Mouse (Mus musculus) midbrain, embryonic 13.5 days (tissue): ENCODE measurements around the gene Srgap2. TPM values are rescaled to one million over a fixed set of nuclear protein-coding genes. Genes with fewer than 3 reads are reported as not detected.
"Not testable (repeated sequence)": the region's sequence is repeated elsewhere in the genome, so short reads cannot be mapped to it uniquely, and the experiment has no call there.

ENCODE experiments used
- ATAC-seq: fragments of 200-750 bp; cut with Nextera tagmentation; 2 replicates; pipeline ENCODE4 v1.8.0; 2017; ENCODE audit warnings: mild to moderate bottlenecking, moderate TSS enrichment, moderate library complexity
- H3K27ac ChIP-seq: fragments of 300-500 bp; sonication (generic); 2 replicates; pipeline ENCODE4 v1.5.1; 2015; ENCODE audit warnings: inconsistent platforms, mild to moderate bottlenecking, moderate library complexity
- H3K27me3 ChIP-seq: fragments of 300-500 bp; sonication (generic); 2 replicates; pipeline ENCODE4 v1.6.1; 2015; ENCODE audit warnings: mild to moderate bottlenecking, inconsistent platforms
- H3K36me3 ChIP-seq: fragments of 300-500 bp; sonication (generic); 2 replicates; pipeline ENCODE4 v1.6.1; 2015; ENCODE audit warnings: mild to moderate bottlenecking, inconsistent platforms
- H3K4me1 ChIP-seq: fragments of 300-500 bp; sonication (generic); replicated peaks from 2 replicates; pipeline ENCODE4 v1.6.1; 2015; ENCODE audit warnings: inconsistent platforms
- H3K4me2 ChIP-seq: fragments of 300-500 bp; sonication (generic); replicated peaks from 2 replicates; pipeline ENCODE4 v1.6.1; 2015; ENCODE audit warnings: moderate library complexity, mild to moderate bottlenecking, inconsistent platforms
- H3K4me3 ChIP-seq: fragments of 300-500 bp; sonication (generic); replicated peaks from 2 replicates; pipeline ENCODE4 v1.5.1; 2015; ENCODE audit warnings: mild to moderate bottlenecking, inconsistent platforms
- H3K9ac ChIP-seq: fragments of 300-500 bp; sonication (generic); replicated peaks from 2 replicates; pipeline ENCODE4 v1.6.1; 2015; ENCODE audit warnings: mild to moderate bottlenecking, inconsistent platforms
- H3K9me3 ChIP-seq: fragments of 300-500 bp; sonication (generic); 2 replicates; pipeline ENCODE4 v1.6.1; 2016; ENCODE audit warnings: mild to moderate bottlenecking, inconsistent platforms
- WGBS: fragments of 180-500 bp; shearing (Covaris S2); methylation state at CpG from one replicate; pipeline ENCODE4 v1.1.7; 2015; 5-methylcytosine and 5-hydroxymethylcytosine counted together
- polyA plus RNA-seq: library from polyadenylated mRNA; unstranded; fragments of >200 nt; fragmentation: Nextera tagmentation; extraction: Ambion mirVana; gene quantifications from 2 replicates; pipeline ENCODE4 v1.2.1, GENCODE M21; 2015

Gene Srgap2
- polyA plus RNA-seq, 1 experiment from 2014 or later, result 18.8 TPM

- H3K4me3 ChIP-seq, result no peak overlapping the region
- no peak overlapping the region for H3K4me2 ChIP-seq
- H3K27ac ChIP-seq, result no peak overlapping the region
- H3K4me1 ChIP-seq, result no peaks in the 10 kb centered on the region; the same call in 1 of the 2 replicates
- H3K9ac ChIP-seq, result no peak overlapping the region
- ATAC-seq, result no peak
- no peaks in the 10 kb centered on the region for H3K9me3 ChIP-seq
- no peaks in the 10 kb centered on the region for H3K27me3 ChIP-seq
- 93% methylated on average over 5 of the region's 5 CpGs for WGBS
- peaks cover 36% of the 10 kb centered on the region for H3K36me3 ChIP-seq
Observed at GRCm38 (mm10) chr1:131345422-131346419, 181.4 kb downstream of the Srgap2 start.

DNA sequence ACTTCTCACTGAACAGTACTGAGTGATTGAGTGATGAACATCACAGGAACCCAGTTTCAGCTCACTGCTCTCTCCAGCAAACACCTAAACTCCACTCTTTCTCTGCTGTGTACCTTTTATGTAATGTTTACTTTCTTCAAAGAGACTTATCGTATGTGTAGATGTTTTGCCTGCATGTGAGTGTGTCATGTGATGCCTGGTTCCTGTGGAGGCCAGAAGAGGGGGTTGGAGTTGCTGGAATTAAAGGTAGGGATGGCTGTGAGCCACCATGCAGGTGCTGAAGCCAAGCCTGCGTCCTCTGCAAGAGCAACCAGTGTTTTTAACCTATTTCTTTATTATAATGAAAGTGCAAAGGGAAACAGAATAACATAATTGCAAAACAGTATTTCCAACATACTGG lies 182.5 kb downstream of the Srgap2 start:
- no peaks in the 10 kb centered on the region; the same call in 1 of the 2 replicates for H3K4me1 ChIP-seq
- H3K9ac ChIP-seq, result no peak overlapping the region
- H3K27ac ChIP-seq, result no peak overlapping the region
- no peaks in the 10 kb centered on the region for H3K27me3 ChIP-seq
- peaks cover 35% of the 10 kb centered on the region for H3K36me3 ChIP-seq
- no peak overlapping the region for H3K4me2 ChIP-seq
- no peak for ATAC-seq
- H3K9me3 ChIP-seq, result no peaks in the 10 kb centered on the region
- H3K4me3 ChIP-seq, result no peak overlapping the region
- WGBS, result 89% methylated on average over 2 of the region's 2 CpGs

DNA sequence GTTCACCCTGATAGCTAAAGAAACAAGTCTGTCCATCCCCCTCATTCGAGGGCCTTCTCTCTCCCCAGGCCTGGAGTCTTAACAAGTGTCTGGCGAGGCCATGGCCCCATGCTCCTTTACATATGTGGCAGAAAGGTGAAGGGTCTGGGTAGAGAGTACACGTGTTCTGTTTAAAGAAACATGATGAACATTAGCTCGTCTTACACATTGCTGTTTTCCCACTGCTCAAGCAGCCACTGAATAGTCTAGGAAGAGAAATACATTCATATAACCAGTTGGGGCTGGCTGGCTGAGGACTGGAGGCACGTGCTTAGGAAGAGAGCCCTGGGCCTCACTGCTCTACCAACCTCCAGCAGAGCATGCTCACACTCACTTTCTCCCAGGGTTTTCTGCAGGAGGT lies 191.1 kb downstream of the Srgap2 start:
- Histone ChIP-seq H3K27ac (no peak overlapping the region), H3K9ac (no peak overlapping the region), H3K4me1 (peaks cover 10% of the 10 kb centered on the region; the same call in 1 of the 2 replicates), H3K36me3 (peaks cover 13% of the 10 kb centered on the region), H3K4me2 (no peak overlapping the region), H3K27me3 (no peaks in the 10 kb centered on the region), H3K4me3 (no peak overlapping the region), H3K9me3 (no peaks in the 10 kb centered on the region)
- 86% methylated on average over 5 of the region's 5 CpGs for WGBS
- ATAC-seq, result no peak

- no peak overlapping the region for H3K4me3 ChIP-seq
- H3K27ac ChIP-seq, result no peak overlapping the region
- H3K9ac ChIP-seq, result no peak overlapping the region
- WGBS, result 66% methylated on average over 3 of the region's 3 CpGs
- no peaks in the 10 kb centered on the region for H3K27me3 ChIP-seq
- peaks cover 10% of the 10 kb centered on the region; the same call in 1 of the 2 replicates for H3K4me1 ChIP-seq
- H3K36me3 ChIP-seq, result peaks cover 13% of the 10 kb centered on the region
- no peaks in the 10 kb centered on the region for H3K9me3 ChIP-seq
- no peak for ATAC-seq
- H3K4me2 ChIP-seq, result no peak overlapping the region
Observed at GRCm38 (mm10) chr1:131335604-131336003, 191.5 kb downstream of the Srgap2 start.

DNA sequence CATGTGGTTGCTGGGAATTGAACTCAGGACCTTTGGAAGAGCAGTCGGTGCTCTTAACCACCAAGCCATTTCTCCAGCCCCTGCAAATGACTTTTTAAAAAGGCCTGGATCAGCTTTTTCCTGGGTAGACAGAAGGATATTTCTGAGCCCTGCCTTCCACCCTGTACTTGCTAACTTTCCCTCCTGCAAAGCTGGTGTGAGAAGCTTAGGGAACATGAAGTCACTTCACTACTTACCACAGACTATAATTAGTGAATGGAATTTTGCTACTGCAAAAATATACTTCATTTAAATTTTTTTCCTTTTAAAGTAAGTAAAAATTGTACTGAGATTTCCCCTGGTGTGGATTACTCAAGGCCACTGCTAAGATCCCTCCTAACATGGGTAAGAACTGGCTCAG lies 196.0 kb downstream of the Srgap2 start:
- H3K9ac ChIP-seq, result no peak overlapping the region
- no peaks in the 10 kb centered on the region for H3K9me3 ChIP-seq
- H3K4me2 ChIP-seq, result no peak overlapping the region
- H3K27ac ChIP-seq, result no peak overlapping the region
- peaks cover 21% of the 10 kb centered on the region for H3K36me3 ChIP-seq
- H3K4me1 ChIP-seq, result 0 out of 2 replicates have a peak, but pooled peaks cover 2% of the 10 kb centered on the region
- H3K4me3 ChIP-seq, result no peak overlapping the region
- no peaks in the 10 kb centered on the region for H3K27me3 ChIP-seq
- whole genome bisulfite sequencing, result 86% methylated on average over 1 of the region's 1 CpGs
- no peak for ATAC-seq

GRCm38 (mm10) chr1:131329093-131329492 lies 198.1 kb downstream of the Srgap2 start:
- H3K4me3 ChIP-seq, H3K9me3 ChIP-seq, H3K4me2 ChIP-seq, H3K4me1 ChIP-seq, H3K27ac ChIP-seq, ATAC-seq, H3K27me3 ChIP-seq, H3K9ac ChIP-seq: not testable (repeated sequence)
- H3K36me3 ChIP-seq, result peaks cover 20% of the 10 kb centered on the region
- 96% methylated on average over 1 of the region's 1 CpGs for WGBS

- peaks cover 17% of the 10 kb centered on the region for H3K36me3 ChIP-seq
- no peaks in the 10 kb centered on the region for H3K9me3 ChIP-seq
- no peak overlapping the region for H3K4me3 ChIP-seq
- no peak overlapping the region for H3K4me2 ChIP-seq
- ATAC-seq, result no peak
- no peak overlapping the region for H3K9ac ChIP-seq
- no peaks in the 10 kb centered on the region for H3K4me1 ChIP-seq
- no peaks in the 10 kb centered on the region for H3K27me3 ChIP-seq
- WGBS, result 92% methylated on average over 1 of the region's 1 CpGs
- no peak overlapping the region for H3K27ac ChIP-seq
Observed at GRCm38 (mm10) chr1:131327167-131327566, 200.0 kb downstream of the Srgap2 start.

DNA sequence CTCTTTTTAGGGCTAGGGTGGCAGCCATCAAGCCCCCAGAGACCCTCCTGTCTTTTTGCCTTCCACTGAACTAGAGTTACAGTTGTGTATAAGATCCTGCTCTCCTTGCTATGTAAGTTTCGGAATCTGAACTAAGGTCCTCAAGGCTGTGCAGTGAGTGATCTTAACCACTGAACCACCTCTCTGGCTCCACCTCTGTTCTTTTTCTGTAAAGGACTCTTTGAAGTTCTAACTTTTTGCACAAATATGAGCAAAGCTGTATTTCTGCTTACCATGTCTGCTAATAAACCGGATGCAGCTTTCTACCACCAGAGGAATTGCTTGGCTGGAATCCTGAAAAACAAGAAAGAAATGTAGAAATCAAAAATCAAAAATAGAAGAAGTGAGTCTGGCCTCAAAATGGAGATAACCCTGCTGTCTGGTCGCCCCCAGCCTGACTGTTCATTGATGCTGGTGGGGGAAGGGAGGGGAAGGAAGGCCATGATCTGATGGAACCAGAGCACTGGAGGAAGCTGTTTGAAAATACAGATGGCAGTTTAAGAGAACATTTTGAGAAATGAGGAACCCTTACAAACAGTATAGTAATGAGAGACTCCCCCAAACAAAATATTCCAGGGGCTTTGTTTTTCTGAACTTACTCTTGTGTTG lies 202.2 kb downstream of the Srgap2 start:
- ATAC-seq, result no peak
- H3K9ac ChIP-seq, result no peak overlapping the region
- no peaks in the 10 kb centered on the region for H3K27me3 ChIP-seq
- WGBS, result 91% methylated on average over 3 of the region's 3 CpGs
- no peak overlapping the region for H3K27ac ChIP-seq
- no peak overlapping the region for H3K4me2 ChIP-seq
- H3K9me3 ChIP-seq, result no peaks in the 10 kb centered on the region
- H3K36me3 ChIP-seq, result peaks cover 16% of the 10 kb centered on the region
- no peaks in the 10 kb centered on the region for H3K4me1 ChIP-seq
- no peak overlapping the region for H3K4me3 ChIP-seq

DNA sequence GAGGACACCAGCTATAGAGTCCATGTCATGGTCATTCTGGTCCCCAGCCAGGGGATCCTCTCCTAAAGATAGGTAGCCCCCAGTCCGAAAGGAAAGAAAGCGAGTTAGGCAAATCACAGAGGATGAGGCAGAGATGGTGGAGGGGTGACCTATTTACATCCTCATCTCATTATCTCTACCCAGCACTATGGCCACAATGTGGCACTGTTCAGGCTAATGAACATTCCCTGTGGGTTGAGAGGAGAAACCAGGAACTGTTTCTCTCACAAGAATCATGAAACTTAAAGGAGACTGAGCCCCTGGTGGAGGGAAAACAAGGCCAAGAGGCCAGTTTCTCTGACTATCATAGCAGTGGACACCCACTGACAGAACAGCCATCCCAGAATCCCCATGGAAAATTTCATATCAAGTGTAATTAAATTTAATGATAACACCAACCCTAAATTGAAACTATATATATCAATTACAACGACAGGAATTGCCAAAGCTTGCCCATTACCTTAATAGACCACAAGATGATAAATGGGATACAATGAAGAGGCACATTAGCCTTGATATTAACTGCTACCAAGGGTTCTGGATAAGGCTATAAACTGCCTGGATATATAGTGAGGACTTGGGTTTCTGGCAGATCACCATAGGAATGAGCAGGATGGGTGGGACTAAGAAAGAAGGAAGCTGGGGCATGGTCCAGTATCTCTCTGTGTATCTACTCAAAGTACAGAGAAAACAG lies 207.4 kb downstream of the Srgap2 start:
- WGBS, result 84% methylated on average over 3 of the region's 3 CpGs
- H3K4me2 ChIP-seq, result no peak overlapping the region
- no peaks in the 10 kb centered on the region for H3K9me3 ChIP-seq
- H3K4me3 ChIP-seq, result no peak overlapping the region
- H3K27me3 ChIP-seq, result no peaks in the 10 kb centered on the region
- H3K27ac ChIP-seq, result no peak overlapping the region
- H3K4me1 ChIP-seq, result no peaks in the 10 kb centered on the region
- no peak overlapping the region for H3K9ac ChIP-seq
- no peak for ATAC-seq
- H3K36me3 ChIP-seq, result peaks cover 37% of the 10 kb centered on the region

- Histone ChIP-seq H3K27ac (no peak overlapping the region), H3K4me2 (no peak overlapping the region), H3K9ac (no peak overlapping the region), H3K9me3 (no peaks in the 10 kb centered on the region), H3K36me3 (peaks cover 43% of the 10 kb centered on the region), H3K4me3 (no peak overlapping the region), H3K27me3 (no peaks in the 10 kb centered on the region), H3K4me1 (no peaks in the 10 kb centered on the region)
- WGBS, result 96% methylated on average over 2 of the region's 2 CpGs
- no peak for ATAC-seq
Observed at GRCm38 (mm10) chr1:131318397-131318796, 208.8 kb downstream of the Srgap2 start.

GRCm38 (mm10) chr1:131317625-131318024 lies 209.5 kb downstream of the Srgap2 start:
- H3K9me3 ChIP-seq, result no peaks in the 10 kb centered on the region
- WGBS, result 93% methylated on average over 5 of the region's 5 CpGs
- H3K4me2 ChIP-seq, result no peak overlapping the region
- no peak overlapping the region for H3K9ac ChIP-seq
- no peak overlapping the region for H3K4me3 ChIP-seq
- no peaks in the 10 kb centered on the region for H3K27me3 ChIP-seq
- no peak overlapping the region for H3K27ac ChIP-seq
- H3K4me1 ChIP-seq, result no peaks in the 10 kb centered on the region
- no peak for ATAC-seq
- peaks cover 50% of the 10 kb centered on the region for H3K36me3 ChIP-seq

GRCm38 (mm10) chr1:131311284-131311683 lies 215.9 kb downstream of the Srgap2 start:
- Histone ChIP-seq H3K4me3 (no peak overlapping the region), H3K9ac (no peak overlapping the region), H3K27ac (no peak overlapping the region), H3K9me3 (no peaks in the 10 kb centered on the region), H3K36me3 (peaks cover 64% of the 10 kb centered on the region), H3K4me2 (no peak overlapping the region), H3K27me3 (no peaks in the 10 kb centered on the region), H3K4me1 (no peaks in the 10 kb centered on the region)
- ATAC-seq, result no peak
- WGBS, result 85% methylated on average over 3 of the region's 3 CpGs
